15 mouse cellular contexts compared by ENCODE assay signal in the genomic region with DNA sequence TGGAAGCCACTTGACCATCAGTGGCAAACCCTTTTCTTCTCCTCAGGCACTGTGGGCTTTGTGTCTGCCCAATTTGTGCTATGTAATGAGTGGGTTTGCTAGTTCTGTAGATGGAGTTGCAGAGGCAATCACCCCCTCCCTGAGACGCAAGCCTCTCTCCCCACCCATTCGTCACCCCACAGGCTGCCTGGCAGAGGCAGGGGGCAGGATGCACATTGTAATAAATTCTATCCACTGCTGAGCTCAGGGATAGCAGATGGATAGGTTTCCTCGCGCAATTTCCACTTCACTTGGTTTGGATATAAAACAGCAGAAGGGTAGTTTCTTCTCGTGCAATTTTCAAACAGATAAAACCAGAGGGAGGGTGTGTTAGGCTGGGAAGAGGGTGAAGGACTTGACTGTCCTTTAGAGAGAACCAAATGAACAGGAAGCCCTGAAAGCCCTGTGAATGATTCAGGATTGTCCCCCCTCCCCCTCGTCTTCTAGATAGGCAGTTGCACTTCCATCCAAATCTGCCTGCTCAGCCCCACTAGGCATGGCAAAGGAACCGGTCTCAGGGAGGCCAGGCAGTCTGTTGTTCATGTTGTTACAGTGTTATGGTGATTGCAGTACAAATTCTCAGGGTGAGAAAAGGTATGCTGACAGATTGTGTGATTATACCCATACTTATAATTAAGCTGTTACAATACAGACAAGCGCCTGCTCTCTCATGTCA.
A peak's percentile ranks its signal among the peaks of the same experiment; 100 is the strongest.
DNase-seq lines count a peak whose midpoint lies in the region; ATAC-seq and TF ChIP-seq lines count a peak whose summit lies in the region.
"Had no signal": no experiment of that assay in that cellular context is flagged by ENCODE, and none has a peak within 500 bp of the region (broad histone marks: within the 10 kb centered on the region; RNA-seq: fewer than 3 reads in every experiment).

No protein-coding gene starts in this region.

- no peaks in the 10 kb centered on the region for H3K9me3 ChIP-seq in hindbrain, embryonic 13.5 days
- no peaks in the 10 kb centered on the region for H3K9me3 ChIP-seq in kidney, embryonic 16.5 days (ENCODE audit: low read length)
- H3K9me3 ChIP-seq: embryonic facial prominence, embryonic 13.5 days; liver, embryonic 15.5 days had no signal

- TF ChIP-seq CTCF in testis, adult 2 months (IDR thresholded peaks at IDR 0.05; ENCODE audit: control insufficient read depth, insufficient read depth, insufficient replicate concordance, low read depth, low read length): no peak

- no peak for DNase-seq in frontal cortex, postnatal 25 days (ENCODE audit: low spot score in 2 of 2)
- no peak for DNase-seq in testis, postnatal 14 days (ENCODE audit: low spot score)
- no peak for DNase-seq in thymus, adult 18-20 months
- DNase-seq in lung, postnatal 36 days: no peak
- DNase-seq: cerebellum, adult 18-20 months; heart, adult 18-20 months; heart, postnatal 4 days; layer of hippocampus, adult 9-11 months had no signal

- no peak for TF ChIP-seq POLR2A in testis, adult 2 months (IDR thresholded peaks at IDR 0.05; ENCODE audit: control insufficient read depth, low read depth, low read length)

- no peaks in the 10 kb centered on the region for H3K36me3 ChIP-seq in testis, adult 2 months (ENCODE audit: control insufficient read depth, insufficient read depth, low read length)
- H3K36me3 ChIP-seq in hindbrain, embryonic 13.5 days: no peaks in the 10 kb centered on the region
- no peaks in the 10 kb centered on the region for H3K36me3 ChIP-seq in kidney, embryonic 16.5 days (ENCODE audit: insufficient read depth, low read length)
- H3K36me3 ChIP-seq: embryonic facial prominence, embryonic 13.5 days; liver, embryonic 15.5 days had no signal

- no peaks in the 10 kb centered on the region for H3K27me3 ChIP-seq in testis, adult 2 months (ENCODE audit: control insufficient read depth, insufficient read depth, low read length)
- H3K27me3 ChIP-seq in hindbrain, embryonic 13.5 days: peaks cover 38% of the 10 kb centered on the region; the same call in 1 of the 2 replicates
- H3K27me3 ChIP-seq in kidney, embryonic 16.5 days (ENCODE audit: insufficient read depth, low read length): peaks cover 50% of the 10 kb centered on the region

- H3K4me1 ChIP-seq in testis, adult 2 months (ENCODE audit: control insufficient read depth, insufficient read depth, low read length): no peaks in the 10 kb centered on the region
- H3K4me1 ChIP-seq in hindbrain, embryonic 13.5 days (replicated peaks): peaks cover 20% of the 10 kb centered on the region
- H3K4me1 ChIP-seq in kidney, embryonic 16.5 days (ENCODE audit: insufficient read depth, low read length): no peaks in the 10 kb centered on the region
- H3K4me1 ChIP-seq: liver, embryonic 15.5 days had no signal

- H3K9ac ChIP-seq in hindbrain, embryonic 13.5 days: no peak overlapping the region
- H3K9ac ChIP-seq in kidney, embryonic 16.5 days (replicated peaks; ENCODE audit: low read length): no peak overlapping the region
- H3K9ac ChIP-seq: embryonic facial prominence, embryonic 13.5 days; liver, embryonic 15.5 days had no signal

- peak; percentile 55; the same call in 1 of the 2 replicates for ATAC-seq in frontal cortex, adult (ENCODE audit: low TSS enrichment)
- ATAC-seq in hindbrain, embryonic 13.5 days (ENCODE audit: low FRiP score): peak; percentile 60; the same call in 1 of the 2 replicates
- no peak for ATAC-seq in kidney, embryonic 16.5 days (ENCODE audit: low FRiP score, low TSS enrichment)

- 33% methylated on average over 8 of the region's 8 CpGs for WGBS in hindbrain, embryonic 13.5 days
- 26% methylated on average over 8 of the region's 8 CpGs for WGBS in kidney, embryonic 16.5 days

- peak overlapping the region; percentile 6 for H3K4me3 ChIP-seq in testis, adult 2 months (ENCODE audit: control insufficient read depth, low read depth, low read length)
- H3K4me3 ChIP-seq in hindbrain, embryonic 13.5 days: no peak overlapping the region
- H3K4me3 ChIP-seq in kidney, embryonic 16.5 days (ENCODE audit: low read length): no peak overlapping the region
- H3K4me3 ChIP-seq: embryonic facial prominence, embryonic 13.5 days; liver, embryonic 15.5 days; myocyte had no signal

- H3K4me2 ChIP-seq in hindbrain, embryonic 13.5 days: no peak overlapping the region
- no peak overlapping the region for H3K4me2 ChIP-seq in kidney, embryonic 16.5 days (replicated peaks; ENCODE audit: low read depth, low read length)
- H3K4me2 ChIP-seq: embryonic facial prominence, embryonic 13.5 days; liver, embryonic 15.5 days had no signal

- H3K27ac ChIP-seq in testis, adult 2 months (ENCODE audit: control insufficient read depth, insufficient read depth, low read depth, low read length): no peak overlapping the region
- H3K27ac ChIP-seq in hindbrain, embryonic 13.5 days: peak overlapping the region; percentile 49; the same call in 1 of the 2 replicates
- H3K27ac ChIP-seq in kidney, embryonic 16.5 days (ENCODE audit: low read length): no peak overlapping the region
- H3K27ac ChIP-seq: embryonic facial prominence, embryonic 13.5 days; liver, embryonic 15.5 days had no signal
